Mouse (Mus musculus): ENCODE measurements around the gene Tmem262. TPM values are rescaled to one million over a fixed set of nuclear protein-coding genes. Genes with fewer than 3 reads are reported as not detected.

Gene Tmem262
- polyA plus RNA-seq, 1 experiment from 2014 or later = not detected

GRCm38 (mm10) chr19:6047899-6048166 is 32.0 kb upstream of the Tmem262 start:
- Histone ChIP-seq H3K4me3 (peak overlapping the region; percentile 94), H3K9me3 (no peaks in the 10 kb centered on the region), H3K4me2 (peak overlapping the region; percentile 84), H3K9ac (peak overlapping the region; percentile 79), H3K4me1 (peaks cover 31% of the 10 kb centered on the region), H3K36me3 (replicated peaks) (peaks cover 46% of the 10 kb centered on the region), H3K27me3 (replicated peaks) (no peaks in the 10 kb centered on the region), H3K27ac (no peak overlapping the region)
- no peak for ATAC-seq (replicated peaks)
- WGBS = 89% methylated on average over 8 of the region's 8 CpGs

- no peak overlapping the region for H3K27ac ChIP-seq
- no peak for ATAC-seq (replicated peaks)
- peaks cover 31% of the 10 kb centered on the region for H3K4me1 ChIP-seq
- no peak overlapping the region for H3K4me2 ChIP-seq
- H3K9me3 ChIP-seq = no peaks in the 10 kb centered on the region
- no peak overlapping the region for H3K4me3 ChIP-seq
- 93% methylated on average over 11 of the region's 11 CpGs for WGBS
- H3K27me3 ChIP-seq (replicated peaks) = no peaks in the 10 kb centered on the region
- H3K9ac ChIP-seq = no peak overlapping the region
- H3K36me3 ChIP-seq (replicated peaks) = peaks cover 56% of the 10 kb centered on the region
Observed at GRCm38 (mm10) chr19:6048681-6049410, 31.0 kb upstream of the Tmem262 start.

GRCm38 (mm10) chr19:6052516-6052915 is 27.3 kb upstream of the Tmem262 start:
- Histone ChIP-seq H3K27me3 (replicated peaks) (no peaks in the 10 kb centered on the region), H3K4me2 (no peak overlapping the region), H3K4me1 (peaks cover 31% of the 10 kb centered on the region), H3K36me3 (replicated peaks) (peaks cover 64% of the 10 kb centered on the region), H3K27ac (no peak overlapping the region), H3K4me3 (no peak overlapping the region), H3K9ac (no peak overlapping the region), H3K9me3 (no peaks in the 10 kb centered on the region)
- WGBS = 90% methylated on average over 7 of the region's 7 CpGs
- ATAC-seq (replicated peaks) = no peak

- 88% methylated on average over 5 of the region's 5 CpGs for WGBS
- no peak overlapping the region for H3K4me3 ChIP-seq
- H3K27me3 ChIP-seq (replicated peaks) = no peaks in the 10 kb centered on the region
- ATAC-seq (replicated peaks) = no peak
- H3K27ac ChIP-seq = no peak overlapping the region
- H3K4me1 ChIP-seq = peaks cover 22% of the 10 kb centered on the region
- peaks cover 53% of the 10 kb centered on the region for H3K36me3 ChIP-seq (replicated peaks)
- no peak overlapping the region for H3K9ac ChIP-seq
- H3K9me3 ChIP-seq = no peaks in the 10 kb centered on the region
- H3K4me2 ChIP-seq = no peak overlapping the region
Observed at GRCm38 (mm10) chr19:6054296-6054695, 25.5 kb upstream of the Tmem262 start.

- Histone ChIP-seq H3K4me1 (peaks cover 28% of the 10 kb centered on the region), H3K9ac (peak overlapping the region; percentile 81; the same call in 1 of the 2 replicates), H3K27ac (no peak overlapping the region), H3K9me3 (no peaks in the 10 kb centered on the region), H3K27me3 (replicated peaks) (no peaks in the 10 kb centered on the region), H3K4me2 (peak overlapping the region; percentile 82), H3K36me3 (replicated peaks) (peaks cover 29% of the 10 kb centered on the region), H3K4me3 (peak overlapping the region; percentile 66)
- no peak for ATAC-seq (replicated peaks)
- 56% methylated on average over 4 of the region's 4 CpGs for WGBS
Observed at GRCm38 (mm10) chr19:6056696-6057095, 23.1 kb upstream of the Tmem262 start.

GRCm38 (mm10) chr19:6057313-6058096 is 22.3 kb upstream of the Tmem262 start, which contains the start of the genes Mrpl49 and Fau:
TSS of gene Mrpl49 (minus strand) at chr19:6057785.
TSS of gene Fau (plus strand) at chr19:6057844.
- peak; percentile 87 for ATAC-seq (replicated peaks)
- H3K36me3 ChIP-seq (replicated peaks) = peaks cover 21% of the 10 kb centered on the region
- H3K4me3 ChIP-seq = peak within 1 kb of the TSS; percentile 66
- under 1% methylated on average over 63 of the region's 63 CpGs for WGBS
- peak within 1 kb of the TSS; percentile 82 for H3K4me2 ChIP-seq
- no peaks in the 10 kb centered on the region for H3K9me3 ChIP-seq
- no peaks in the 10 kb centered on the region for H3K27me3 ChIP-seq (replicated peaks)
- H3K9ac ChIP-seq = peak within 1 kb of the TSS; percentile 81
- H3K4me1 ChIP-seq = peaks cover 37% of the 10 kb centered on the region
- H3K27ac ChIP-seq = peak within 1 kb of the TSS; percentile 80

GRCm38 (mm10) chr19:6058513-6058912 is 21.3 kb upstream of the Tmem262 start:
- Histone ChIP-seq H3K9ac (peak overlapping the region; percentile 81), H3K9me3 (no peaks in the 10 kb centered on the region), H3K27ac (no peak overlapping the region; the same call in 1 of the 2 replicates), H3K27me3 (replicated peaks) (no peaks in the 10 kb centered on the region), H3K4me2 (peak overlapping the region; percentile 82), H3K4me1 (peaks cover 47% of the 10 kb centered on the region), H3K36me3 (replicated peaks) (peaks cover 12% of the 10 kb centered on the region), H3K4me3 (peak overlapping the region; percentile 66)
- ATAC-seq (replicated peaks) = no peak
- 42% methylated on average over 5 of the region's 5 CpGs for WGBS

GRCm38 (mm10) chr19:6058966-6059365 is 20.9 kb upstream of the Tmem262 start:
- H3K9ac ChIP-seq = peak overlapping the region; percentile 81; the same call in 1 of the 2 replicates
- ATAC-seq (replicated peaks) = no peak
- H3K4me2 ChIP-seq = peak overlapping the region; percentile 82
- peaks cover 49% of the 10 kb centered on the region for H3K4me1 ChIP-seq
- H3K27ac ChIP-seq = no peak overlapping the region
- no peaks in the 10 kb centered on the region for H3K9me3 ChIP-seq
- WGBS = 89% methylated on average over 5 of the region's 5 CpGs
- H3K27me3 ChIP-seq (replicated peaks) = no peaks in the 10 kb centered on the region
- peak overlapping the region; percentile 66 for H3K4me3 ChIP-seq
- H3K36me3 ChIP-seq (replicated peaks) = peaks cover 8% of the 10 kb centered on the region

GRCm38 (mm10) chr19:6061021-6061533 is 18.8 kb upstream of the Tmem262 start, which contains the start of gene Znhit2:
TSS of gene Znhit2 (plus strand) at chr19:6061192.
- peak within 1 kb of the TSS; percentile 88 for H3K9ac ChIP-seq
- under 1% methylated on average over 51 of the region's 58 CpGs for WGBS
- peak; percentile 75 for ATAC-seq (replicated peaks)
- H3K4me2 ChIP-seq = peak within 1 kb of the TSS; percentile 97
- peak within 1 kb of the TSS; percentile 70 for H3K4me3 ChIP-seq
- H3K27ac ChIP-seq = peak within 1 kb of the TSS; percentile 88
- H3K4me1 ChIP-seq = peaks cover 54% of the 10 kb centered on the region
- H3K9me3 ChIP-seq = no peaks in the 10 kb centered on the region
- H3K36me3 ChIP-seq (replicated peaks) = no peaks in the 10 kb centered on the region
- no peaks in the 10 kb centered on the region for H3K27me3 ChIP-seq (replicated peaks)

- peak overlapping the region; percentile 70 for H3K4me3 ChIP-seq
- H3K9ac ChIP-seq = peak overlapping the region; percentile 88
- H3K27ac ChIP-seq = peak overlapping the region; percentile 88
- H3K4me2 ChIP-seq = peak overlapping the region; percentile 97
- WGBS = 2% methylated on average over 44 of the region's 44 CpGs
- ATAC-seq (replicated peaks) = no peak
- no peaks in the 10 kb centered on the region for H3K27me3 ChIP-seq (replicated peaks)
- H3K4me1 ChIP-seq = peaks cover 54% of the 10 kb centered on the region
- no peaks in the 10 kb centered on the region for H3K9me3 ChIP-seq
- no peaks in the 10 kb centered on the region for H3K36me3 ChIP-seq (replicated peaks)
Observed at GRCm38 (mm10) chr19:6061641-6062302, 18.1 kb upstream of the Tmem262 start.

GRCm38 (mm10) chr19:6062418-6062817 is 17.4 kb upstream of the Tmem262 start:
- 0 out of 2 replicates have a peak overlapping the region, but pooled peaks have one; percentile 88 for H3K27ac ChIP-seq
- no peak for ATAC-seq (replicated peaks)
- no peaks in the 10 kb centered on the region for H3K9me3 ChIP-seq
- peaks cover 54% of the 10 kb centered on the region for H3K4me1 ChIP-seq
- H3K4me3 ChIP-seq = peak overlapping the region; percentile 70
- no peaks in the 10 kb centered on the region for H3K36me3 ChIP-seq (replicated peaks)
- 81% methylated on average over 5 of the region's 5 CpGs for WGBS
- H3K9ac ChIP-seq = peak overlapping the region; percentile 88
- peak overlapping the region; percentile 97 for H3K4me2 ChIP-seq
- H3K27me3 ChIP-seq (replicated peaks) = no peaks in the 10 kb centered on the region

GRCm38 (mm10) chr19:6063081-6063480 is 16.8 kb upstream of the Tmem262 start:
- 91% methylated on average over 6 of the region's 6 CpGs for WGBS
- H3K36me3 ChIP-seq (replicated peaks) = no peaks in the 10 kb centered on the region
- H3K4me2 ChIP-seq = no peak overlapping the region
- no peak overlapping the region for H3K27ac ChIP-seq
- ATAC-seq (replicated peaks) = no peak
- H3K27me3 ChIP-seq (replicated peaks) = no peaks in the 10 kb centered on the region
- H3K9me3 ChIP-seq = no peaks in the 10 kb centered on the region
- peaks cover 58% of the 10 kb centered on the region for H3K4me1 ChIP-seq
- H3K9ac ChIP-seq = no peak overlapping the region
- H3K4me3 ChIP-seq = no peak overlapping the region
